7 mouse cellular contexts compared by ENCODE assay signal in the genomic region with DNA sequence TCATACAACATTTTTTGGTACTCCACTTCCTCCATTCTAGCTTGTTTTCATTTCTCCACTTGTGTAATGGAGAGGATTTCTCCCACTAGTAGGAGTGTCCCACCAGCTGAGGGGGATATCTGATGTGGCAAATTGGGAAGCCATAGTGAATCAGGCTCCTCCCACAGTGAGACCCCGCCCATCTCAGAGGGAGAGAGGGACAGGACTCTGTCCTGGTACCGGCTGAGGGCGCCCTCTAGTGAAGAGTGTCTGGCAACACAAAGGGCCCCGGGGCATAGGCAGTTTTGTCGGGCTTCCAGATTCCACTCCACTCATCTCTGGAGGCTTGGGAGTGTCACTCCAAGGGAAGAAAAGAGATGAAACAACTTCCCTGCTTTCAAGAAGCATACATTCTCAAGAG. TPM values are rescaled to one million over a fixed set of nuclear protein-coding genes. Genes with fewer than 3 reads are reported as not detected.
DNase-seq lines count a peak whose midpoint lies in the region; ATAC-seq and TF ChIP-seq lines count a peak whose summit lies in the region.

No protein-coding gene starts in this region.

- H3K27me3 ChIP-seq in lung, embryonic 16.5 days (ENCODE audit: control insufficient read depth, insufficient read depth, low read depth, low read length): no peaks in the 10 kb centered on the region
- no peaks in the 10 kb centered on the region for H3K27me3 ChIP-seq in spleen, adult 2 months (ENCODE audit: control insufficient read depth, insufficient read depth, low read length)

- no peaks in the 10 kb centered on the region for H3K4me1 ChIP-seq in lung, embryonic 16.5 days (replicated peaks; ENCODE audit: control insufficient read depth, insufficient read depth, low read length)
- H3K4me1 ChIP-seq in spleen, adult 2 months (ENCODE audit: control insufficient read depth, insufficient read depth, insufficient read length): peaks cover 3% of the 10 kb centered on the region; the same call in 1 of the 2 replicates

- peak; percentile 75 for DNase-seq in A20 (ENCODE audit: low read depth, low spot score)
- peak; percentile 70 to 81 for DNase-seq in CD8-positive naive resting alpha-beta T cell, adult 2 months (ENCODE audit: low read depth in 2 of 2, low spot score in 2 of 2)
- peak; percentile 39 for DNase-seq in brain, embryonic 14.5 days (ENCODE audit: low read depth)
- DNase-seq in forelimb bud, embryonic 11.5 days (ENCODE audit: low read depth, low spot score): peak; percentile 42
- peak; percentile 61 for DNase-seq in kidney, adult 9 months
- DNase-seq in spleen, adult 2 months (ENCODE audit: low read depth in 1 of 2, low spot score in 2 of 2): peak; percentile 47 to 70

- peak; percentile 42 for TF ChIP-seq CTCF in brain, embryonic 14.5 days (IDR thresholded peaks at IDR 0.05; ENCODE audit: borderline replicate concordance, extremely low read depth, insufficient read depth, insufficient read length)
- TF ChIP-seq CTCF in spleen, adult 2 months (IDR thresholded peaks at IDR 0.05; ENCODE audit: extremely low read depth, insufficient read depth, insufficient read length, insufficient replicate concordance): peak; percentile 74; the same call in 1 of the 2 replicates

- WGBS in lung, embryonic 16.5 days: 6% methylated on average over 5 of the region's 5 CpGs
- WGBS in spleen, adult 2 months: 6% methylated on average over 5 of the region's 5 CpGs

- no peak overlapping the region for H3K27ac ChIP-seq in lung, embryonic 16.5 days (ENCODE audit: low read length)
- no peak overlapping the region for H3K27ac ChIP-seq in spleen, adult 2 months (ENCODE audit: insufficient read depth, low read length)

- H3K9me3 ChIP-seq in lung, embryonic 16.5 days (ENCODE audit: control insufficient read depth, low read length): peaks cover 3% of the 10 kb centered on the region; the same call in 1 of the 2 replicates

- H3K36me3 ChIP-seq in lung, embryonic 16.5 days (ENCODE audit: control insufficient read depth, insufficient read depth, low read length): no peaks in the 10 kb centered on the region
- H3K36me3 ChIP-seq in spleen, adult 2 months (ENCODE audit: control insufficient read depth, insufficient read depth, low read length): no peaks in the 10 kb centered on the region

- no peak overlapping the region for H3K9ac ChIP-seq in lung, embryonic 16.5 days (ENCODE audit: low read length)

- H3K4me3 ChIP-seq in lung, embryonic 16.5 days (ENCODE audit: low read length): no peak overlapping the region
- H3K4me3 ChIP-seq in spleen, adult 2 months (ENCODE audit: extremely low read depth, insufficient read depth, insufficient read length): no peak overlapping the region

- TF ChIP-seq POLR2A in brain, embryonic 14.5 days (IDR thresholded peaks at IDR 0.05; ENCODE audit: borderline replicate concordance, extremely low read depth, insufficient read depth, insufficient read length, poor library complexity, severe bottlenecking): no peak
- TF ChIP-seq POLR2A in spleen, adult 2 months (IDR thresholded peaks at IDR 0.05; ENCODE audit: low read depth, low read length): no peak

- ATAC-seq in lung, embryonic 16.5 days (ENCODE audit: low read depth): peak; percentile 60; the same call in 1 of the 2 replicates

- H3K4me2 ChIP-seq in lung, embryonic 16.5 days (ENCODE audit: low read depth, low read length): no peak overlapping the region

RNA-seq across cellular contexts. Expression of a gene that starts 1.6 kb away (rescaled TPM):
- polyA plus RNA-seq in brain, embryonic 14.5 days (2012; rRNA removed): not detected in 2 replicates
- polyA plus RNA-seq in lung, embryonic 16.5 days (2015; fragmentation: Nextera tagmentation; extraction: Ambion mirVana): 0.10 and 0.55 TPM in 2 replicates
- polyA plus RNA-seq in spleen, adult 2 months (2012; rRNA removed): 41.0 and 47.0 TPM in 2 replicates

RNA-seq across cellular contexts. Expression of a gene that starts 8.1 kb away (rescaled TPM):
- 0.61 and 1.0 TPM in 2 replicates for polyA plus RNA-seq in brain, embryonic 14.5 days (2012; rRNA removed)
- 0.50 and 0.83 TPM in 2 replicates for polyA plus RNA-seq in lung, embryonic 16.5 days (2015; fragmentation: Nextera tagmentation; extraction: Ambion mirVana)
- polyA plus RNA-seq in spleen, adult 2 months (2012; rRNA removed): 39.7 and 45.4 TPM in 2 replicates

RNA-seq across cellular contexts. Expression of a gene that starts 38.3 kb away (rescaled TPM):
- polyA plus RNA-seq in brain, embryonic 14.5 days (2012; rRNA removed): 292 and 301 TPM in 2 replicates
- polyA plus RNA-seq in lung, embryonic 16.5 days (2015; fragmentation: Nextera tagmentation; extraction: Ambion mirVana): 66.5 and 71.7 TPM in 2 replicates
- polyA plus RNA-seq in spleen, adult 2 months (2012; rRNA removed): 4.9 TPM in 2 replicates

RNA-seq across cellular contexts. Expression of a gene that starts 50.4 kb away (rescaled TPM):
- polyA plus RNA-seq in brain, embryonic 14.5 days (2012; rRNA removed): 41.9 and 47.1 TPM in 2 replicates
- polyA plus RNA-seq in lung, embryonic 16.5 days (2015; fragmentation: Nextera tagmentation; extraction: Ambion mirVana): 145 and 147 TPM in 2 replicates
- polyA plus RNA-seq in spleen, adult 2 months (2012; rRNA removed): 45.8 and 47.9 TPM in 2 replicates

Comparison
In these comparisons a context has a peak if more than half of its experiments do, and no peak if none do; other contexts are left out.
1. RNA of a gene that starts 1.6 kb away (polyA plus RNA-seq): 41.0 to 47.0 TPM in spleen, adult 2 months; 0.10 to 0.55 TPM in lung, embryonic 16.5 days and not detected in brain, embryonic 14.5 days; every median in the first group is over 10 times any median in the second.
2. RNA of a gene that starts 8.1 kb away (polyA plus RNA-seq): 39.7 to 45.4 TPM in spleen, adult 2 months; 0.61 to 1.0 TPM in brain, embryonic 14.5 days and 0.50 to 0.83 TPM in lung, embryonic 16.5 days; every median in the first group is over 10 times any median in the second.
3. RNA of a gene that starts 38.3 kb away (polyA plus RNA-seq): 292 to 301 TPM in brain, embryonic 14.5 days and 66.5 to 71.7 TPM in lung, embryonic 16.5 days; 4.9 TPM in spleen, adult 2 months; every median in the first group is over 10 times any median in the second.
4. Peak in every context shown above with its lines, with median percentiles within 50 percentile points of each other: DNase-seq.